Mouse (Mus musculus) C2C12 (cell line): ENCODE results near the gene Themis.

Source experiments
- CTCF ChIP-seq: IDR thresholded peaks from one replicate; pipeline ENCODE4 v1.5.1; 2011; ENCODE audit not compliant: control insufficient read depth, insufficient read depth, insufficient read length
- MYOD1 ChIP-seq: IDR thresholded peaks from one replicate; pipeline ENCODE4 v1.6.1; 2011; ENCODE audit warnings: low read depth; ENCODE audit not compliant: control insufficient read depth, insufficient read length

DNA sequence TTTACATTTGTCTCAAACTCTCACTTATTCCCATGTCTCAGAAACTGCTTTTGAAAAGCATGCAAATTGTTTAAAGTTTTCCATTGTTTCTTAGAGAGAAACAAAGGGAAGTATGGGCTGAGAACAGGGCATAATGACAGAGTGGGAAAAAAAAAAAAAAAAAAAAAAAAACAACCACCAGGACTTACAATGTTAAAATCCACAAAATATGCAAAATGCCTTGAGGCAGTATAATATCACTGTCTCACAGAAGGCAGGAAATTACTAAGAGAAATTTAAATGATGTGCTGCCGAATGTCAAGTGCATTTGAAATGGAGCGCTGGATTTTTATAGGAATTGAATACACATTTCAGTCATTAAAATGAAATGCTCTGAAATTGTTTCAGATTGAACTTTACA is 26.3 kb upstream of the Themis start:
- TF ChIP-seq CTCF: no peak
- no peak for TF ChIP-seq MYOD1
